Mouse (Mus musculus): ENCODE data around the gene Engase.

Engase gene

DNA sequence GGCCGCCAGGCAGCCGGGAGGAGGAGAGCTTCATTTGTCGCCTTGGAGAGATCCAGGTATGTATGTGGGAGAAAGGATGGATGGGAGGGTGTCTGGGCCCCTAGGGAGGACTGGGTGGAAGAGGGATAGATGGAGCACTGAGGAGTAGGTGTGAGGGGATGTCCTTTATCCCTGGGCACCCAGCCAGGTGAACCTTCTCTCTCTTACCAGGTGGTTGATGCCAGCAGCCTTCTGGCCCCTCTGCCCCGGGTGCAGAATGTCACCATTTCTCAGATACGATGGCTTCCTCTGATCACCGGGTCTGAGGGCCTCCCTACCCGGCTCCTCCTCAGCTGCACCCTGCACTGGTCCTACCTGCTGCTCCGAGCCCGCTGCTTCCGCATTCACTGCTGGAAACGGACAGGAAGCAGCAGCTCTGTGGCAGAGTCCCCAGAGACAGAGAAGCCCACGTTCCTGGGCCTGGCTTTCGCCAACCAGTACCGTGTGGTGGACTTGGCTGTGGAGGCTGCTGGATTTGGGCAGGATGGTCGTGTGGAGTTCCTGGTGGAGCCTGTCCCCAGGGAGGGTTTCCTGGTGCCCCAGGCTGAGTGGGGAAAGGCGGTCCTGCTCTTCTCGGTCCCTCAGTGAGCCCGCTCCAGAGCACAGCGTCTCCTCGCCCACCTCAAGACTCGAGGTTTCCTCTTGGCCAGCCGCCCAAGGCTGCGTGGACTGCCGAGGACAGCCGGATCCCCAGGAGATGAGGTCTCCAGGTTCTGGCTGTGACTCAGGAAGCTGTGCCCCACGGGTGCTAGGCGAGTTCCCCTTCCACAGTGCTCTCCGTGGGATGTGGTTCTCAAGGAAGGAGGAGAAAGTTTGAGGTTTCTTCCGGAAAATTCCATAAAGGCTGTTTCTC is 10.5 kb downstream of the Engase start:
- in situ Hi-C loops (cut with MseI, MboI): no loop called here

DNA sequence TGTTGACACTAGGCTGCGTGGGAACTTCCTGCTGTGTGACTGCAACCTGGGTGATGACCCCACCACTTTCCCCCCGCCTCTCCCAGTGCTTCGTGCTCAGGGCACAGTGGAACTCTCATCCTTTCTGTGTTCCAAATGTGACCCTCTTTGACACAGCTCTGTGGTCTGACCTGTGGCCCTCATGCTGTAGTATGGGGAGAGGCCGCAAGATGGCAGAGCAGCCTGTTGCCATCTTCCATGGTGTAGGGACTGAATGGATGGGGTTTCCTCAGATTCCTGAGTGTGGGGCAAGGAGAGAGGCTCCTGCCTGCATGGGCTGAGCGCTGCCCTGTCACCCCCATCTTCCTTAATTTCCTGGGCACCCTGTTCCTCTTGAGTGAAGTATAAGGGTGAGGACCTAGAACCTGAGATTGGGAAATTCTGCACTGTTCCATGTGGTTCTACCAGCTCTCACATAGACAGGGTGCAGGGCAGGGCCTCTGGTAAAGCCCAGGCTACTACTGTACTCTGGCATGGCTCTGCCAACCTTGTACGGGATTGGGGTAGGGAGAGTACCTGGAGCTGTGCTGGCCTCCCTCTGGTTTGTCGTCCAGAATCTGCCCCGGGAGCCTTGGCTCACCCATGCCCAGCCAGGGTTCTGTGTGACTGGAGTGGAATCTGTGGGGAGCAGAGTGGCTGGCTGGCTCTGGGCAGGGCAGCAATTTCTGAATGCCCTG is 11.7 kb downstream of the Engase start:
- in situ Hi-C loops (cut with MseI, MboI): no loop called here

DNA sequence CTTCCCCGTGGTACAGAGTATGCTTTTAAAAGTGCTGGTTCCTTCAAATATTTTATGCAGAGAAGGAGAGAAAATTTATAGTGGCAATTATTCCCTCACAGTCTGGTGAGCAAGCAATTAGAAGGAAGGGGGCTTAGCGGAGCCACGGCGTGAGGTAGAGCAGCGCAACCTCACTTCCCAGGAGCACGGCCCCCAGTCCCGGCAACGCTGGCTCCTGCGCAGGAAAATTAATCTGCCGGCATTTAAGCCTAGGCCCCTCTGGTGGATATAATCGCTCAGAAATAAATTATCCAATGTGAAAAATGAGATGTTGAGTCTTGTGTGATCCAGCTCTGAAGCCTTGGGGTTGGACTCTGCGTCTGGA is 12.3 kb downstream of the Engase start:
- in situ Hi-C loops (cut with MseI, MboI): no loop called here

DNA sequence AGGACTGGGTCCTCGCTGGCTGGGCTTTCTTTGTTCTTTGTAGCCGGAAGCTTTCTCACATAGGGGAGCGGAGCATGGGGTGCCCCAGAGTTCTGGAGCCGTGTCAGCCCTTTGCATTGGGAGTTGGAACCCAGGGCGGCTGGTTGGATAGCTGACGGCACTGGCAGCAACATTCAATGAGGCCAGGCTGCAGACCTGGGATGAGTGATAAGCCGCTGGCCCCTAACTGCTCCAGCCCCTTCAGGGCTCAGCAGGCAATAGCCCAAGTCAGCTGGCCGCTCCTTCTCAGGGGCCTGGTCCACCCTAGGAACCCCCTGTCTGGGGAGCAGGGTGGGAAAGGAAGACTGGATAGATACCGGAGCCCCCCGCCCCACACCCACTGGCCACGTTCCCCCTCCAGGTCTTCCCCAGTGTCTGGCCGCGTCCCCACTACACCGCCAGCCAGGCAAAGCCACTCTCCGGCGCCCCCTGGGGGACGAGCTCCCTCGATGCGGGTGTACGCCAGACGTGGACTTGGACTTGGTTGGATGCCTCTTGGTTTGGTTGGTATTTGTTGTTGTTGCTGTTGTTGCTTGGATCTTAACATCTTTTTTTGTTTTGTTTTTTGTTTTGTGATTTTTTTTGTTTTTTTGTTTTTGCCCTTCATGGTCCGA is 14.1 kb downstream of the Engase start:
- in situ Hi-C loops (cut with MseI, MboI): no loop called here

DNA sequence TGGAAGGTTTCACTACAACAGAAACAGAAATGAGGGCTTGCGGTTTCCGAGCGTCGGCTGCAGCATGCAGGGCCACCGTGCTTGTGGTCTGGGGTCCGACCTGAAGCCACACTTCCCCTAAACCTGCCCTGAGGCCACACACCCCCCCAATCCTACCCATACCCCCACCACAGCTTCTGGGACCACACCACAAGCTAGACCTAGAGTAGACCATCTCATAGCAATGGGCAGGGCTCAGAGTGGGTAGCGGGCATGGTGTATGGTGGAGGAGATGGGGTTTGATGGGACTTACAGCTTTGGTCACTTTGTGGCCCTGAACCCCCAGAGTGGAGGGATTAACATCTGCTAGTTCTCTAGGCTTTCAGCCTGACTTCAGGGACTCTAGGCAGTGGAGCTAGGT is 14.6 kb downstream of the Engase start:
- in situ Hi-C loops (cut with MseI, MboI): no loop called here

DNA sequence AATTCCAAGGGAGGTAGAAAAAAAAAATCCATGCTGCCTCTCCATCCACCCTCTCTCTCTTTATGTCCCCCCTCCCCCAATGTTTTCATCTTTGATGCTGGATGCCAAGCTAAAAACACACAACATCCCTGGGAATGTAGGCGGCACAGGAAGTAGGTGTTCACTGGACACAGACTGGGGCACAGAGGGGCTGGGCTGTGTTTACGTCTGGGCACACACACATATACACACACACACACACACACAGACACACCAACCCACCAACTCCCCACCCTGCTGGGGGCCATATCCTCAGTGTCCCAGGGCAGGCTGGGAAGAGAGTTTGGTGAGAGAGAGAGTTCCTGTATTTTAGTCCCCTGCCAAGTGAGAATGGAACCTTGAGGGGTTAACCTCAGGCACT is 16.8 kb downstream of the Engase start:
- in situ Hi-C loops (cut with MseI, MboI): no loop called here

DNA sequence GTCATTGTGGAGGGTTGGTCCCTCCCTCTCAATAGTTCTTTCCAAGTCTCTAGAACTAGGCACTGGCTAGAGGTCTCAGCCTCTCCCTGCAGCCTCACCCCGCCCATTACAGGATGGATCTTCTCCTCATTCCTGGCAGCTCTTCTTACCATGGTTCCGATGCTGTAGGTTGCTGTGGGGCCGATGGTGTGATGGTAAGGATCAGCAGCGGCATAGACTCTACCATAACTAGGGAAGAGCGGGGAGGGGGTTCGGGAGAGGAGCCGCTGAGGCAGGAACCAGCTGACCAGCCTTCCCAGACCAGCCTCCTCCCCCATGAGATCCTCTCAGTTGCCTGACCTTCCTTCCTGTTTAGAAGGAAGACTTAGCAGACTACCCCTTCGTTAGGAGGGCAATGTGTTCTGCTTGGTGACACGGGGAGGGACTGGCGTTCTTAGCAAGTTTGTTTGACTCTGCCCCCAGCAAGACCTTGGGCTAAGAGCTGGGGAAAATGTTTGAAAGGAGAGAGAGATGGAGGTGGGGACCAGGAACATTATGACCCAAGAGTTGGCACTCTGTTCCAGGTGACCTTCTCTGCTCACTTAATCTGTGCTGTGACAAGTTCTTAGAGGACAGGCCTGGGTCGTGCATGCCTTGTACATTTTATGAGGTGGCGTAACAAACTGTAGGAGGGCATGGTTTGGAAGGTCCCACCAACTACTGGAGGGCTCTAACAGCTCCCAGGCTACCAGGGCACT is 17.5 kb downstream of the Engase start:
- in situ Hi-C loops (cut with MseI, MboI): no loop called here

DNA sequence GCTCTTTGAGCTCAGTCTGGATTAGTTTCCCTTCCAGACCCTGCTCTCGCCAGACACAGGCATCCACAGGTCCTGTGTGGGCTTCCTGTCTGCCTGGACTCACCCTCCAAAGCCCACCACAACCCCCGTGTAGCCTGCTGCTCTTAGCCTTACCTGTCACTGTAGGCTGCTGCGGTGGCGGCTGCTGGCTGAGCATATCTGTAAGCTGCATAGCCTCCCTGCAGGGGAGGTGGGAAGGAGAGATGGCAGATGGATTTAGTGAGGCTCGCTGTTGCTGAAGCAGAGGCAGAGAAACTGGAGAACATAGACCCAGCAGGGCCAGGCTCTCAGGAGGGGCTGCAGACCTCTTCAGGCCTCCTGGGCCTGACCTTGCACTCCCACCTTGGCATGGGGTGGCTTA is 18.4 kb downstream of the Engase start:
- in situ Hi-C loops (cut with MseI, MboI): no loop called here

DNA sequence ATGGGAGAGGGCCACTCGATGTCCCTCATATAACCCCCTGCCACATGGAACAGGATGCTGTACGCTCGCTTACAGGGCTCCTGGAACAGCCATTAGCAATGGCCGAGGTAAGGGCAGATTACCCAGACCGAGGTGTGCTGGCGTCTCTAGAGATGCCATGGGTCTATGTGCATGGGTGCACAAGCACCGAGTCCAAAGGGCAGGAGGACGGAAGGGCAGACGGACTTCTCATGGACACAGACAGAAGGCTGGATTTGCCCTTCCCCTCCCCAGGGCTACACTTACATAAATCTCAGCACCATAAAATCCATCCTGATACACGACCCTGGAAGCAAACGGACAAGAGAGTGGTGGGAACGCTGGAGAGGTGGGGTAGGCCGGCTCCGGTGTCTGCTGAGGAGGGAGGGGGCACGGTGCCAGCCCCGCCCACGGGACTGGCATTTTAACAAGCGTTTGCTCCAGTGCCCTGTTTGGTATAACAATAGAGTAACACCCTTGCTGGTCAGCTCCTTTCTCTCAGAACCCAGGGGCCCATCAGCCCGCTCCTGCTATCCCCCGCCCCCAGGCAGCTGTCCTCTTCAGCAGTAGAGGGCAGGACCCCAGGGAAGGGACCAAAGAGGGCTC is 19.5 kb downstream of the Engase start:
- in situ Hi-C loops (cut with MseI, MboI): no loop called here

DNA sequence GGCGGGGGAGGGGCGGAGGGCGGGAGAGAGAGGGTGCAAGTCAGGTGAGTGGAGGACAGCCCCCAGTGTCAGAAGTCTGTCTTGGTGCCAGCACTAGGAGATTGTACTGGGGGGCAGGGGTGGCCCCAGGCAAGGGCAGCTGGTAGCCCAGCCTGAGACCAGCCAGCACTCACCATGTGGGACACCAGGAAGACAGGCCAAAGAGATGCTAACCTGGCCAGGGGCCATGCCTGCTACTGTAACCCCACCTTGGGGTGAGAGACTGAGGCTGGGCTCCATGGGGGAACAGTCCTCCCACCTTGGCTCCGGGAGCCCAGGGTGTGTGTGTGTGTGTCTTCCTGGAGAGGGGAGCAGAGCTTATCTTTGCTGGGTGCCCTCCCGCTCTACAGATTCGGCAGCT is 26.4 kb downstream of the Engase start:
- in situ Hi-C loops (cut with MseI, MboI): no loop called here

DNA sequence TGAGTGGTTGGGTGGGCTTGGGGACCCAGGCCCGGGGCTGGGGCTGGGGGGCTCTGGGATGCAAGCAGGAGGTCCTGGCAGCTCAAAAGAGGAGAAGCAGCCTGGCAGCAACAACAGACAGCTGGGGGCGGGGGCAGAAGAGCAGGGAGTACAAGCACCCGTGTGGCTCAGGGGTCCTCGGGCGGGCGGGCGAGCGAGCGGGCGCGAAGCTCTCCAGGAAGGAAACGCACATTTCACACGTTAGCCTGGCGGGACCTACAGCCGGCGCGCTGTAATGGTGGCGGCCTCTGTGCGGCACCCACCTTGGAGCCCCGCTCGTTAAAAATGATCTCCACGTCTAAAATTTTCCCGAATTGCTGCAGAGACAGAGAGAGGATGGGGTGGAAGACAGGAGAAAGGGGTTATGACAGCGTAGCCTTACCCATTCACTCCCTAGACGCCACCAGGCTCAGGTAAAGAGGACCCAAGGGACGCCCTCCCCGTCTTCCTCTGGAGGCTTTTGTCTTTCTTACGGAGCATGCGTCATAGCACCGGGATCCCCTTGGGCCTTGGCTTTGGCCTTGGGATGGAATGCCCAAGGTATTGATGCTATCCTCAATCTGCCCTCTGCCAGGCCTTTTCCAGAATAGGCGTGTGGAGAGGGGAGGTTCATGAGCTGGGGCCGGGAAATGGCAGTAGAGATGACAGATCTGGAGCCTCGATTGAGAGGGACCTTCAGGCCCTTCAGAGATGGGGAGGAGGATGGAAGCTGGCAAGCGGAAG is 27.0 kb downstream of the Engase start:
- in situ Hi-C loops (cut with MseI, MboI): no loop called here

DNA sequence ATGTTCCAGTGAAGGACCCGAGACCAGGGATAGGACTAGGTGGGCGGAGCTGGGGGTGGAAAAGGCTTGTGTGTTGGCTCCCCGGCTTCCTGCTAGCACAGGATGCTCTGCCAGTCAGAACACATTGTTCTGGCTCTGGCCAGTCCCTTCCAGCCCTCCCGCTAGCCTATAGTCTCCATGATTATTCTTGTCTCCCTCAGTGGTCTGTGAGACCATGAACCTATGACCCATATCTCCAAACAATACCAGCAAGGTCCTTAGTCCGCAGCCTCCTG is 27.5 kb downstream of the Engase start:
- in situ Hi-C loops (cut with MseI, MboI): no loop called here

DNA sequence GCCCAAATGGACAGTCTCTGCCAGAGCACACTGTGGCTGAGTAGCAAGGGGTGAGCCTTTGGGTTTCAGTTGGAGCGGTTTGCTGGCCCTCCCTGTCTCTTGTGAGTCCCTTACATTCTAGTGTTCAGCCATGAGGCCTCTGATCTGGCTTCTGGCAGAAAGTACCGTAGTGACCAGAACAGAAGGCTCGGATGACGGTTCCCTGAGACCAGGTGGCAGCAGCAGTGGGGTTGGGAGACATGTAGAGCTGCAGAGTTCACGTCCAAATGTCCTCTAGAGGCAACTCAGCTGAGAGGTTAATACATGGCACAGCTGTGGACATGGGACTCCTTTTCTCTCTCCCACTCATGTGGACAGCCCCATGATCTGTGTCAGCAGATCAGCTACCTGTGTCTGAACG is 30.5 kb downstream of the Engase start:
- in situ Hi-C loops (cut with MseI, MboI): no loop called here

DNA sequence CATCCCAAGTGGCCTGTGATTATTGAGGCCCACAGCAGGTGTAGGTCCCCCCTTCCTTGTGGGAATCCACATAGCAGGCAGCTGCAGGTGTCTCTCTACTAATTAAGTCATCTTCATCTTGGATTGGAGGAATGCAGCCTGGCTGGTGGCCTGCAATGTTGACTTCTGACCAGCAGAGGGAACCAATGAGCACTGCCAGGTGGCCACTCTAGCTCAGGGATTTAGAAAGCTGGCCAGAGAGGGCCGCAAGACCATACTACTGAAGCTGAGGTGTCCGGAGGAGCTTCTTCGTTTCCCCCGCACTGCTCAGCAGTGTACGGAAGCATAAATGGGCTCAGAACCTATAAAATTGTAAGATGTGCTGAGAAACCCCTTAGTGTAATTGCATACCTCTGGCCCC is 31.3 kb downstream of the Engase start:
- in situ Hi-C loops (cut with MseI, MboI): no loop called here

DNA sequence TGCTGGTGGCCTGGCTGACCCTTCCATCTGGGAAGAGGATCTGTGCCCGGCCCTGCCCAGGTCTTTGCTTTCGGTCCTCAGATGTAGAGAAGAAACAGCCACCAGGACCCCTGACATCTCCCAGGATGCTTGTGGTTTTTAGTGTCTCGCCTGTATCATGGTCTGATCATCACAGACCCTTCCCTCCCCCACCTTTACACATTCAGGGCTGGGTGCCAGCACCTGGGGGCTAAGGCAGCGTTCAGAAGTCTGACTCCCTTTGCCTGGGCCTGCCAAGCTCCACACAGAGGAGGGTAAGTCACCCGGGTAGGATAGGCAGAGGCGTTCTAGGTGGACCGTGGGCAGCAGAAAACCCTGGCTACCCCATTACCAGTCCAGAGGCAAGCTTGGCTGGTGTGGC is 31.7 kb downstream of the Engase start:
- in situ Hi-C loops (cut with MseI, MboI): no loop called here

DNA sequence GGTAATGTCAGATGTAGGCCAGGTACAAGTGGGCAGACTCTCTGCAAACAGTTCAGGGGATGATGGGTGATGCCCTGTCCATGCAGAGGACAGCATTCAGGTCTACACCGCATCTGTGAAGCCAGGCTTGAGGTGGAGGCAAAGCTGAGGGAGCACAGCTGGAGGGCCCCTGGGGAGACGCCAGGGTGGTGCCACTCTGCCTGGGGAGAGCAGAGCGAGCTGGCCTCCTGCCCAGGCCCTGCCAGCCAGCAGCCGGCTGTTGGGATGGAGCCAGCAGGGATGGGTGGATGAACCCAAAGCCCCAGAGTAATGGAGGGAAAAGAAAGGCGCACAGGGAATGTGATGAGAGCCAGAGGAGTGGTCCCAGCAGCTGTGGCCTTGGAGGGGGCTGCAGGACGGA is 35.2 kb downstream of the Engase start:
- in situ Hi-C loops (cut with MseI, MboI): no loop called here

DNA sequence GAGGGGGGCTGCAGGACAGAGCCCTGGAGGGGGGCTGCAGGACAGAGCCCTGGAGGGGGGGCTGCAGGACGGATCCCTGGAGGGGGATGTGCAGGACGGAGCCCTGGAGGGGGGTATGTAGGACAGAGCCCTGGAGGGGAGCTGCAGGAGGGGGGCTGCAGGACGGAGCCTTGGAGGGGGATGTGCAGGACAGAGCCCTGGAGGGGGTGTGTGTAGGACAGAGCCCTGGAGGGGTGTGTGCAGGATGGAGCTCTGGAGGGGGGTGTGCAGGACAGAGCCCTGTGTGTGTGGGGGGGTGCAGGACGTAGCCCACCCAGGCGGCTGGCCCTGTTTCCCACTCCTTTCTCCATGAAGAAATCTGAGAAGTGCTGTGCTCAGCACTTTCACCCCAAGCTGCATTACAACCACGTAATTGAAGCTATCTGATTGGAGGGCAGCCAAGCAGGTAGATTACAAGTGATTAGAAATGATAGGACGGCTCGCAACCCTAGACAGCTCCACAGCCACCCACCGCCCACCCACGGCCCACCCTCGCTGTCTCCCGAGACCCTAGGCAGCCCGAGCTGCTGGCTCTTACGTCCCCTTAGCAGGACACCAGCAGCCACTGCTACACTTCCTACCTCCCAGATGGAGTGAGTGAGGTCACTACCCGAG is 35.8 kb downstream of the Engase start:
- in situ Hi-C loops (cut with MseI, MboI): no loop called here

DNA sequence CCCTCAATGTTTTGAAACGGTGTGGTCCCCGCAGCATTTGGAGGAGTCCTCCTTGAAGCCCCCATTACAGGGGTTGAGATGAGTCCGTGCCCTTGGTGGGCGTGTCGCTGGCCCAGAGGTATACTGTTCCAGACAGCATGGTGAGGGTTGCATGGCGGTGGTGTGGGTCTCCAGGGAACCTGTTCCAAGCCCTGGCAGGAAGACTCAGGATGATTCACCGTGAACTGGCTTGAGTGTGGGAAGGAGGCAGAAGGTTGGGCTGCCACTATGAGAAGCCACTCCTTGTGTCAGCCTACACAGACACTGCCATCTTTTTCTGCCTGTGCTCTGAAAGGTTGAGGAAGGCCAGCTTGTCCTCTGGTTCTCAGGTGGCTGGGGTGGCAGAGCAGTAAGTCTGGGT is 41.3 kb downstream of the Engase start:
- in situ Hi-C loops (cut with MseI, MboI): no loop called here

DNA sequence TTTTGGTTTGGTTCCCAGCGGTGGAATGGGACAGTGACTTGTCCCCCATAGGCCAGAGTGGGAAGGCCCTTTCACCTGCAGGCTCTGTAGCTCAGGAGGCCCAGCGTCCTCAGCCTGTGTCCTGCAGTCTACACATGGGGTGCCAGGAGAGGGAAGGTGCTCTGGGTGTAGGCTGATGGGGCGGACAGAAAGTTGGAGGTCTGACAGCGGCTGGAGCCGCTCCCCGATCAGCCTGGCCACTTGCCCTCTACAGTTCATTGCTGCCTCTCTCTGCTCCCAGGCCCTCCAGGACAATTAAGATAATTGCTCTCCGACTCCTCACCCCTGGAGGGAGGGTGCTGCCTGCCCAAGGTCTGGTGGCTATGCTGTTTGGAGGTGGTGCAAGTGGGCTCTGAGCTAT is 42.1 kb downstream of the Engase start:
- in situ Hi-C loops (cut with MseI, MboI): no loop called here

DNA sequence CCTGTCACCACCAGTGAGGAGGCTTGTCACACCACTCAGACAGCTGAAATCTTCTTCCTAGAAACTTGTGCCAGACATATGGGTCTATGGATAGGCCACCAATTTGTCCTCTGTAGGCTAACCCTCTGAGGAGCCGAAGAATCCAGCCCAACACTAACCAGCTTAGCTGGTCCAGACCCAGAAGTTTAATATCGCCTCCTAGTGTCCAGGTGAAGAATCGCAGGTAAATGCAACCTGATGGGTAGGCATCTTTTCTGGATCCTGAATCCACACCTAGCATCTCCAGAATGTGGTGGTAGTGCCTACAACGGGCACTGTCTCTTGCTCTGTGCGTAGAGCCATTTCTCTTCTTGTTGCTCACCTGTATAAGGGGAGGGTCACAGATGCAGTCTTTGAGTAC is 43.6 kb downstream of the Engase start:
- in situ Hi-C loops (cut with MseI, MboI): no loop called here

DNA sequence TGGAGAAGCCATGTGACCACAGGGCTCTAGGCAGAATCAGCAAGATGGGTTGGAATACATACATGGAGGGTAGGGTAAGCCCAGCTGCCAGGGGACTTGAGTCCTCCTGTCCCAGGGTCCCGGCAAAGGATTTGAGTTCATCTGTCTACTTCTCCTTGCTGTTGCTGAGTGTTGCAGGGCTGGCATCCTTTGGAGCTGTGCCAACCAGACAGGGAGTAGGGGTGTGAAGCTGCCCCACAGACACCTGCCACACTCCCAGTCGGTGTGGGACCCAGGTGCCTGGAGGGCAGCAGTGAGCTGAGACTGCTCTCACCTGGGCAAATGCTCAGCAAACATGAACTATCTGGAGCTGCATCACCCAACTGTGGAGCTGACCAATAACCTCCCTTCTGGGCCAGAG is 44.3 kb downstream of the Engase start:
- in situ Hi-C loops (cut with MseI, MboI): no loop called here
